Mouse (Mus musculus) embryonic facial prominence, embryonic 14.5 days (tissue): ENCODE results near the gene Ss18l2. TPM values are rescaled to one million over a fixed set of nuclear protein-coding genes. Genes with fewer than 3 reads are reported as not detected.

Experiments
- ATAC-seq: fragments of 200-750 bp; cut with Nextera tagmentation; 2 replicates; pipeline ENCODE4 v1.8.0; 2017; ENCODE audit warnings: low read depth, moderate number of reproducible peaks, moderate TSS enrichment
- DNase-seq: peaks from one replicate; pipeline ENCODE4 v3.0.0-alpha.2; 2015; ENCODE audit warnings: low spot score
- H3K27ac ChIP-seq: fragments of 300-500 bp; sonication (generic); replicated peaks from 2 replicates; pipeline ENCODE4 v1.5.1; 2014; ENCODE audit warnings: low read depth, mild to moderate bottlenecking, low read length, moderate library complexity
- H3K27me3 ChIP-seq: fragments of 300-500 bp; sonication (generic); replicated peaks from 2 replicates; pipeline ENCODE4 v1.6.1; 2014; ENCODE audit warnings: low read length; ENCODE audit not compliant: control insufficient read depth, insufficient read depth
- H3K36me3 ChIP-seq: fragments of 300-500 bp; sonication (generic); 2 replicates; pipeline ENCODE4 v1.6.1; 2014; ENCODE audit warnings: low read length, mixed read lengths; ENCODE audit not compliant: control insufficient read depth, insufficient read depth
- H3K4me1 ChIP-seq: fragments of 300-500 bp; sonication (generic); 2 replicates; pipeline ENCODE4 v1.6.1; 2014; ENCODE audit warnings: antibody characterized with exemption, low read length; ENCODE audit not compliant: control insufficient read depth, insufficient read depth
- H3K4me2 ChIP-seq: fragments of 300-500 bp; sonication (generic); 2 replicates; pipeline ENCODE4 v1.6.1; 2014; ENCODE audit warnings: low read depth, mild to moderate bottlenecking, low read length, moderate library complexity, mixed read lengths
- H3K4me3 ChIP-seq: fragments of 300-500 bp; sonication (generic); 2 replicates; pipeline ENCODE4 v1.5.1; 2014; ENCODE audit warnings: low read depth, mild to moderate bottlenecking, low read length
- H3K9ac ChIP-seq: fragments of 300-500 bp; sonication (generic); 2 replicates; pipeline ENCODE4 v1.6.1; 2014; ENCODE audit warnings: low read depth, mild to moderate bottlenecking, low read length, moderate library complexity, mixed read lengths
- H3K9me3 ChIP-seq: fragments of 300-500 bp; sonication (generic); 2 replicates; pipeline ENCODE4 v1.6.1; 2016; ENCODE audit warnings: low read length; ENCODE audit not compliant: control insufficient read depth
- WGBS: fragments of 180-500 bp; shearing (Covaris S2); extraction: QIAGEN DNeasy Blood & Tissue Kit; methylation state at CpG from one replicate; pipeline ENCODE4 v1.1.7; 2014; 5-methylcytosine and 5-hydroxymethylcytosine counted together
- polyA plus RNA-seq: library from polyadenylated mRNA; unstranded; fragments of >200 nt; fragmentation: Nextera tagmentation; extraction: Ambion mirVana; gene quantifications from 2 replicates; pipeline ENCODE4 v1.2.1, GENCODE M21; 2014

The Ss18l2 gene
- polyA plus RNA-seq, 1 experiment from 2014 or later, result 159 TPM

GRCm38 (mm10) chr9:121707801-121708200 lies 2.3 kb upstream of the Ss18l2 start:
- no peak overlapping the region for H3K27ac ChIP-seq
- no peaks in the 10 kb centered on the region for H3K9me3 ChIP-seq
- H3K4me1 ChIP-seq, result peaks cover 20% of the 10 kb centered on the region
- WGBS, result 60% methylated on average over 6 of the region's 6 CpGs
- no peak overlapping the region for H3K4me2 ChIP-seq
- H3K9ac ChIP-seq, result no peak overlapping the region
- H3K27me3 ChIP-seq, result no peaks in the 10 kb centered on the region
- peaks cover 4% of the 10 kb centered on the region; the same call in 1 of the 2 replicates for H3K36me3 ChIP-seq
- H3K4me3 ChIP-seq, result no peak overlapping the region
- ATAC-seq, result no peak
- no peak for DNase-seq

- no peaks in the 10 kb centered on the region for H3K9me3 ChIP-seq
- DNase-seq, result no peak
These were observed 1.3 kb upstream of the Ss18l2 start for GRCm38 (mm10) chr9:121708506-121709486.

GRCm38 (mm10) chr9:121710584-121710975 lies 451 bp downstream of the Ss18l2 start:
- DNase-seq (no peak), ATAC-seq (peak; percentile 9; the same call in 1 of the 2 replicates)
- peak overlapping the region; percentile 83 for H3K4me2 ChIP-seq
- 0% methylated on average over 18 of the region's 18 CpGs for WGBS
- H3K9me3 ChIP-seq, result no peaks in the 10 kb centered on the region
- H3K27ac ChIP-seq, result peak overlapping the region; percentile 93
- H3K36me3 ChIP-seq, result peaks cover 11% of the 10 kb centered on the region; the same call in 1 of the 2 replicates
- H3K27me3 ChIP-seq, result no peaks in the 10 kb centered on the region
- peak overlapping the region; percentile 89 for H3K9ac ChIP-seq
- H3K4me3 ChIP-seq, result peak overlapping the region; percentile 80
- H3K4me1 ChIP-seq, result peaks cover 9% of the 10 kb centered on the region

More at GRCm38 (mm10) chr9:121708506-121709486, 1.3 kb upstream of the Ss18l2 start:
- H3K9ac ChIP-seq, result no peak overlapping the region
- H3K4me2 ChIP-seq, result no peak overlapping the region
- H3K27me3 ChIP-seq, result no peaks in the 10 kb centered on the region
- peaks cover 19% of the 10 kb centered on the region for H3K4me1 ChIP-seq
- peaks cover 11% of the 10 kb centered on the region; the same call in 1 of the 2 replicates for H3K36me3 ChIP-seq
- no peak overlapping the region for H3K4me3 ChIP-seq
- WGBS, result 71% methylated on average over 7 of the region's 7 CpGs
- ATAC-seq, result no peak
- no peak overlapping the region for H3K27ac ChIP-seq

GRCm38 (mm10) chr9:121717048-121717447 lies 6.9 kb downstream of the Ss18l2 start:
- Histone ChIP-seq H3K9me3 (peaks cover 5% of the 10 kb centered on the region; the same call in 1 of the 2 replicates), H3K27ac (no peak overlapping the region), H3K4me2 (no peak overlapping the region), H3K36me3 (peaks cover 11% of the 10 kb centered on the region; the same call in 1 of the 2 replicates), H3K27me3 (no peaks in the 10 kb centered on the region), H3K4me1 (peaks cover 8% of the 10 kb centered on the region), H3K9ac (no peak overlapping the region), H3K4me3 (no peak overlapping the region)
- DNase-seq (no peak), ATAC-seq (no peak)
- WGBS, result 80% methylated on average over 2 of the region's 2 CpGs

GRCm38 (mm10) chr9:121718070-121718705 lies 8.1 kb downstream of the Ss18l2 start:
- Histone ChIP-seq H3K27ac (peak overlapping the region; percentile 93), H3K4me2 (peak overlapping the region; percentile 74), H3K4me1 (peaks cover 8% of the 10 kb centered on the region), H3K9me3 (peaks cover 5% of the 10 kb centered on the region; the same call in 1 of the 2 replicates), H3K9ac (peak overlapping the region; percentile 98), H3K27me3 (no peaks in the 10 kb centered on the region), H3K4me3 (peak overlapping the region; percentile 93), H3K36me3 (peaks cover 4% of the 10 kb centered on the region; the same call in 1 of the 2 replicates)
- WGBS, result 66% methylated on average over 15 of the region's 15 CpGs
- DNase-seq (no peak), ATAC-seq (no peak)

GRCm38 (mm10) chr9:121718792-121719318 lies 8.7 kb downstream of the Ss18l2 start, which contains the start of gene Nktr:
Gene Nktr, plus strand, starts transcription at chr9:121719169.
- peaks cover 8% of the 10 kb centered on the region for H3K4me1 ChIP-seq
- no peaks in the 10 kb centered on the region for H3K27me3 ChIP-seq
- peak within 1 kb of the TSS; percentile 88 for H3K4me2 ChIP-seq
- WGBS, result under 1% methylated on average over 30 of the region's 61 CpGs
- peak; percentile 99 for DNase-seq
- peak; percentile 99 for ATAC-seq
- H3K27ac ChIP-seq, result peak within 1 kb of the TSS; percentile 93
- H3K9me3 ChIP-seq, result peaks cover 5% of the 10 kb centered on the region; the same call in 1 of the 2 replicates
- no peaks in the 10 kb centered on the region for H3K36me3 ChIP-seq
- peak within 1 kb of the TSS; percentile 93 for H3K4me3 ChIP-seq
- H3K9ac ChIP-seq, result peak within 1 kb of the TSS; percentile 98

GRCm38 (mm10) chr9:121719347-121720331 lies 9.5 kb downstream of the Ss18l2 start:
- peak overlapping the region; percentile 93 for H3K27ac ChIP-seq
- peak overlapping the region; percentile 93 for H3K4me3 ChIP-seq
- H3K4me2 ChIP-seq, result peak overlapping the region; percentile 88
- WGBS, result 0% methylated on average over 30 of the region's 87 CpGs
- peaks cover 8% of the 10 kb centered on the region for H3K4me1 ChIP-seq
- peak overlapping the region; percentile 98 for H3K9ac ChIP-seq
- H3K36me3 ChIP-seq, result no peaks in the 10 kb centered on the region
- no peaks in the 10 kb centered on the region for H3K27me3 ChIP-seq
- DNase-seq, result peak; percentile 48
- ATAC-seq, result peak; percentile 64
- H3K9me3 ChIP-seq, result peaks cover 5% of the 10 kb centered on the region; the same call in 1 of the 2 replicates
